Mouse (Mus musculus): ENCODE data around the gene Lamc3. TPM values are rescaled to one million over a fixed set of nuclear protein-coding genes. Genes with fewer than 3 reads are reported as not detected.

Lamc3 gene
- polyA plus RNA-seq, 1 experiment from 2014 or later, result 0.43 TPM

- H3K27me3 ChIP-seq, result peaks cover 21% of the 10 kb centered on the region
- 65% methylated on average over 1 of the region's 1 CpGs for WGBS
These were observed 24.2 kb upstream of the Lamc3 start for GRCm38 (mm10) chr2:31862919-31863318.

GRCm38 (mm10) chr2:31863766-31864165, 23.3 kb upstream of the Lamc3 start:
- H3K9me3 ChIP-seq (replicated peaks), result no peaks in the 10 kb centered on the region
- H3K4me2 ChIP-seq, result no peak overlapping the region
- no peak overlapping the region for H3K27ac ChIP-seq
- H3K36me3 ChIP-seq, result no peaks in the 10 kb centered on the region
- 0 out of 2 replicates have a peak, but pooled peaks cover 4% of the 10 kb centered on the region for H3K4me1 ChIP-seq (replicated peaks)
- 80% methylated on average over 1 of the region's 1 CpGs for WGBS
- no peak for ATAC-seq (replicated peaks; ENCODE audit: insufficient number of reproducible peaks, insufficient read depth, low FRiP score, low read depth)
- H3K27me3 ChIP-seq, result peaks cover 13% of the 10 kb centered on the region
- no peak overlapping the region for H3K4me3 ChIP-seq
- H3K9ac ChIP-seq, result no peak overlapping the region

More at GRCm38 (mm10) chr2:31862919-31863318, 24.2 kb upstream of the Lamc3 start:
- no peak overlapping the region for H3K27ac ChIP-seq
- no peaks in the 10 kb centered on the region for H3K9me3 ChIP-seq (replicated peaks)
- H3K4me3 ChIP-seq, result no peak overlapping the region
- H3K36me3 ChIP-seq, result no peaks in the 10 kb centered on the region
- no peak overlapping the region for H3K4me2 ChIP-seq
- ATAC-seq (replicated peaks; ENCODE audit: insufficient number of reproducible peaks, insufficient read depth, low FRiP score, low read depth), result no peak
- H3K4me1 ChIP-seq (replicated peaks), result 0 out of 2 replicates have a peak, but pooled peaks cover 4% of the 10 kb centered on the region
- no peak overlapping the region for H3K9ac ChIP-seq

- ATAC-seq (replicated peaks; ENCODE audit: insufficient number of reproducible peaks, insufficient read depth, low FRiP score, low read depth), result no peak
- 83% methylated on average over 9 of the region's 9 CpGs for WGBS
These were observed 22.2 kb upstream of the Lamc3 start for GRCm38 (mm10) chr2:31864891-31865290.

GRCm38 (mm10) chr2:31865322-31865721, 21.8 kb upstream of the Lamc3 start:
- no peak overlapping the region for H3K4me3 ChIP-seq
- no peak overlapping the region for H3K4me2 ChIP-seq
- no peak for ATAC-seq (replicated peaks; ENCODE audit: insufficient number of reproducible peaks, insufficient read depth, low FRiP score, low read depth)
- no peaks in the 10 kb centered on the region; the same call in 1 of the 2 replicates for H3K27me3 ChIP-seq
- H3K36me3 ChIP-seq, result no peaks in the 10 kb centered on the region
- no peaks in the 10 kb centered on the region for H3K9me3 ChIP-seq (replicated peaks)
- H3K4me1 ChIP-seq (replicated peaks), result 0 out of 2 replicates have a peak, but pooled peaks cover 4% of the 10 kb centered on the region
- no peak overlapping the region for H3K9ac ChIP-seq
- no peak overlapping the region for H3K27ac ChIP-seq
- 58% methylated on average over 4 of the region's 4 CpGs for WGBS

More at GRCm38 (mm10) chr2:31864891-31865290, 22.2 kb upstream of the Lamc3 start:
- no peak overlapping the region for H3K9ac ChIP-seq
- H3K4me2 ChIP-seq, result no peak overlapping the region
- H3K36me3 ChIP-seq, result no peaks in the 10 kb centered on the region
- H3K4me1 ChIP-seq (replicated peaks), result 0 out of 2 replicates have a peak, but pooled peaks cover 4% of the 10 kb centered on the region
- H3K4me3 ChIP-seq, result no peak overlapping the region
- H3K9me3 ChIP-seq (replicated peaks), result no peaks in the 10 kb centered on the region
- H3K27me3 ChIP-seq, result peaks cover 4% of the 10 kb centered on the region; the same call in 1 of the 2 replicates
- no peak overlapping the region for H3K27ac ChIP-seq

GRCm38 (mm10) chr2:31865794-31866193, 21.3 kb upstream of the Lamc3 start:
- Histone ChIP-seq H3K27ac (no peak overlapping the region), H3K9me3 (replicated peaks) (no peaks in the 10 kb centered on the region), H3K4me3 (no peak overlapping the region), H3K4me1 (replicated peaks) (0 out of 2 replicates have a peak, but pooled peaks cover 4% of the 10 kb centered on the region), H3K4me2 (no peak overlapping the region), H3K9ac (no peak overlapping the region), H3K36me3 (no peaks in the 10 kb centered on the region), H3K27me3 (no peaks in the 10 kb centered on the region)
- no peak for ATAC-seq (replicated peaks; ENCODE audit: insufficient number of reproducible peaks, insufficient read depth, low FRiP score, low read depth)
- WGBS, result 47% methylated on average over 2 of the region's 2 CpGs

- H3K9ac ChIP-seq, result no peak overlapping the region
- H3K27me3 ChIP-seq, result no peaks in the 10 kb centered on the region
- H3K27ac ChIP-seq, result no peak overlapping the region
- H3K4me2 ChIP-seq, result no peak overlapping the region
- no peaks in the 10 kb centered on the region for H3K36me3 ChIP-seq
- 81% methylated on average over 8 of the region's 8 CpGs for WGBS
- no peaks in the 10 kb centered on the region for H3K4me1 ChIP-seq (replicated peaks)
- H3K9me3 ChIP-seq (replicated peaks), result no peaks in the 10 kb centered on the region
- no peak for ATAC-seq (replicated peaks; ENCODE audit: insufficient number of reproducible peaks, insufficient read depth, low FRiP score, low read depth)
- no peak overlapping the region for H3K4me3 ChIP-seq
These were observed 19.1 kb upstream of the Lamc3 start for GRCm38 (mm10) chr2:31867773-31868537.

- ATAC-seq (replicated peaks; ENCODE audit: insufficient number of reproducible peaks, insufficient read depth, low FRiP score, low read depth), result no peak
- H3K4me1 ChIP-seq (replicated peaks), result no peaks in the 10 kb centered on the region
- no peak overlapping the region for H3K9ac ChIP-seq
- no peak overlapping the region for H3K4me2 ChIP-seq
- H3K9me3 ChIP-seq (replicated peaks), result no peaks in the 10 kb centered on the region
- no peaks in the 10 kb centered on the region for H3K27me3 ChIP-seq
- WGBS, result 53% methylated on average over 10 of the region's 10 CpGs
- H3K27ac ChIP-seq, result no peak overlapping the region
- no peak overlapping the region for H3K4me3 ChIP-seq
- no peaks in the 10 kb centered on the region for H3K36me3 ChIP-seq
These were observed 18.4 kb upstream of the Lamc3 start for GRCm38 (mm10) chr2:31868538-31869164.

GRCm38 (mm10) chr2:31869692-31870091, 17.4 kb upstream of the Lamc3 start:
- Histone ChIP-seq H3K4me2 (no peak overlapping the region), H3K9ac (no peak overlapping the region), H3K27me3 (peaks cover 7% of the 10 kb centered on the region; the same call in 1 of the 2 replicates), H3K36me3 (no peaks in the 10 kb centered on the region), H3K9me3 (replicated peaks) (no peaks in the 10 kb centered on the region), H3K27ac (no peak overlapping the region), H3K4me3 (no peak overlapping the region), H3K4me1 (replicated peaks) (no peaks in the 10 kb centered on the region)
- WGBS, result 89% methylated on average over 5 of the region's 5 CpGs
- no peak for ATAC-seq (replicated peaks; ENCODE audit: insufficient number of reproducible peaks, insufficient read depth, low FRiP score, low read depth)

GRCm38 (mm10) chr2:31870683-31871082, 16.4 kb upstream of the Lamc3 start:
- no peak overlapping the region for H3K4me3 ChIP-seq
- no peak overlapping the region for H3K4me2 ChIP-seq
- ATAC-seq (replicated peaks; ENCODE audit: insufficient number of reproducible peaks, insufficient read depth, low FRiP score, low read depth), result no peak
- H3K36me3 ChIP-seq, result no peaks in the 10 kb centered on the region
- H3K9me3 ChIP-seq (replicated peaks), result no peaks in the 10 kb centered on the region
- WGBS, result 60% methylated on average over 3 of the region's 3 CpGs
- no peaks in the 10 kb centered on the region for H3K4me1 ChIP-seq (replicated peaks)
- H3K27ac ChIP-seq, result no peak overlapping the region
- H3K27me3 ChIP-seq, result peaks cover 16% of the 10 kb centered on the region
- no peak overlapping the region for H3K9ac ChIP-seq

- no peak overlapping the region for H3K27ac ChIP-seq
- ATAC-seq (replicated peaks; ENCODE audit: insufficient number of reproducible peaks, insufficient read depth, low FRiP score, low read depth), result no peak
- peaks cover 44% of the 10 kb centered on the region for H3K27me3 ChIP-seq
These were observed 12.7 kb upstream of the Lamc3 start for GRCm38 (mm10) chr2:31874290-31874855.

GRCm38 (mm10) chr2:31876446-31876845, 10.6 kb upstream of the Lamc3 start:
- Histone ChIP-seq H3K4me3 (no peak overlapping the region), H3K9me3 (replicated peaks) (no peaks in the 10 kb centered on the region), H3K27me3 (peaks cover 62% of the 10 kb centered on the region), H3K4me2 (no peak overlapping the region), H3K27ac (no peak overlapping the region), H3K4me1 (replicated peaks) (0 out of 2 replicates have a peak, but pooled peaks cover 2% of the 10 kb centered on the region), H3K9ac (no peak overlapping the region), H3K36me3 (no peaks in the 10 kb centered on the region)
- ATAC-seq (replicated peaks; ENCODE audit: insufficient number of reproducible peaks, insufficient read depth, low FRiP score, low read depth), result no peak
- WGBS, result 19% methylated on average over 12 of the region's 12 CpGs

More at GRCm38 (mm10) chr2:31874290-31874855, 12.7 kb upstream of the Lamc3 start:
- 72% methylated on average over 26 of the region's 26 CpGs for whole genome bisulfite sequencing
- no peak overlapping the region for H3K4me3 ChIP-seq
- H3K4me2 ChIP-seq, result no peak overlapping the region
- no peaks in the 10 kb centered on the region for H3K4me1 ChIP-seq (replicated peaks)
- no peaks in the 10 kb centered on the region for H3K36me3 ChIP-seq
- H3K9ac ChIP-seq, result no peak overlapping the region
- H3K9me3 ChIP-seq (replicated peaks), result no peaks in the 10 kb centered on the region
